Mouse (Mus musculus) midbrain, embryonic 14.5 days (tissue): ENCODE data around the gene 1600002K03Rik. TPM values are rescaled to one million over a fixed set of nuclear protein-coding genes. Genes with fewer than 3 reads are reported as not detected.

Source experiments
- ATAC-seq: fragments of 200-750 bp; cut with Nextera tagmentation; 2 replicates; pipeline ENCODE4 v1.8.0; 2017; ENCODE audit warnings: moderate number of reproducible peaks, moderate library complexity; ENCODE audit not compliant: low FRiP score, low TSS enrichment
- DNase-seq: peaks from one replicate; pipeline ENCODE4 v3.0.0-alpha.2; 2015
- H3K27ac ChIP-seq: fragments of 300-500 bp; sonication (generic); replicated peaks from 2 replicates; pipeline ENCODE4 v1.5.1; 2014; ENCODE audit warnings: mild to moderate bottlenecking, low read depth, low read length, moderate library complexity
- H3K27me3 ChIP-seq: fragments of 300-500 bp; sonication (generic); 2 replicates; pipeline ENCODE4 v1.6.1; 2014; ENCODE audit warnings: low read length, control low read depth, mixed read lengths; ENCODE audit not compliant: control insufficient read depth, insufficient read depth
- H3K36me3 ChIP-seq: fragments of 300-500 bp; sonication (generic); 2 replicates; pipeline ENCODE4 v1.6.1; 2014; ENCODE audit warnings: low read length, control low read depth; ENCODE audit not compliant: control insufficient read depth, insufficient read depth
- H3K4me1 ChIP-seq: fragments of 300-500 bp; sonication (generic); 2 replicates; pipeline ENCODE4 v1.6.1; 2014; ENCODE audit warnings: mild to moderate bottlenecking, antibody characterized with exemption, low read length, control low read depth; ENCODE audit not compliant: control insufficient read depth, insufficient read depth
- H3K4me2 ChIP-seq: fragments of 300-500 bp; sonication (generic); 2 replicates; pipeline ENCODE4 v1.6.1; 2014; ENCODE audit warnings: mild to moderate bottlenecking, low read length, moderate library complexity
- H3K4me3 ChIP-seq: fragments of 300-500 bp; sonication (generic); replicated peaks from 2 replicates; pipeline ENCODE4 v1.5.1; 2014; ENCODE audit warnings: low read depth, low read length
- H3K9ac ChIP-seq: fragments of 300-500 bp; sonication (generic); replicated peaks from 2 replicates; pipeline ENCODE4 v1.6.1; 2014; ENCODE audit warnings: mild to moderate bottlenecking, low read length, moderate library complexity
- H3K9me3 ChIP-seq: fragments of 300-500 bp; sonication (generic); 2 replicates; pipeline ENCODE4 v1.6.1; 2016; ENCODE audit warnings: low read length, control low read depth, mixed read lengths; ENCODE audit not compliant: control insufficient read depth
- WGBS: fragments of 180-500 bp; shearing (Covaris S2); extraction: QIAGEN DNeasy Blood & Tissue Kit; methylation state at CpG from one replicate; pipeline ENCODE4 v1.1.7; 2014; 5-methylcytosine and 5-hydroxymethylcytosine counted together
- polyA plus RNA-seq: library from polyadenylated mRNA; unstranded; fragments of >200 nt; fragmentation: Nextera tagmentation; extraction: Ambion mirVana; gene quantifications from 2 replicates; pipeline ENCODE4 v1.2.1, GENCODE M21; 2014

1600002K03Rik gene
- polyA plus RNA-seq, 1 experiment from 2014 or later: 5.7 TPM

GRCm38 (mm10) chr10:80180288-80180687 lies 7.5 kb downstream of the 1600002K03Rik start:
- peak overlapping the region; percentile 98 for H3K9ac ChIP-seq
- no peaks in the 10 kb centered on the region for H3K9me3 ChIP-seq
- H3K4me2 ChIP-seq: peak overlapping the region; percentile 68
- H3K4me1 ChIP-seq: peaks cover 30% of the 10 kb centered on the region
- H3K27ac ChIP-seq: peak overlapping the region; percentile 88
- H3K27me3 ChIP-seq: no peaks in the 10 kb centered on the region
- 16% methylated on average over 6 of the region's 6 CpGs for WGBS
- DNase-seq (no peak), ATAC-seq (no peak)
- peak overlapping the region; percentile 75 for H3K4me3 ChIP-seq
- peaks cover 13% of the 10 kb centered on the region for H3K36me3 ChIP-seq

GRCm38 (mm10) chr10:80180823-80181222 lies 8.1 kb downstream of the 1600002K03Rik start:
- Histone ChIP-seq H3K36me3 (peaks cover 13% of the 10 kb centered on the region), H3K27me3 (no peaks in the 10 kb centered on the region), H3K4me1 (peaks cover 30% of the 10 kb centered on the region), H3K9me3 (no peaks in the 10 kb centered on the region), H3K27ac (peak overlapping the region; percentile 88), H3K4me3 (peak overlapping the region; percentile 75), H3K4me2 (peak overlapping the region; percentile 68), H3K9ac (peak overlapping the region; percentile 98)
- no peak for ATAC-seq
- 11% methylated on average over 5 of the region's 5 CpGs for WGBS
- no peak for DNase-seq

- Histone ChIP-seq H3K36me3 (peaks cover 23% of the 10 kb centered on the region), H3K4me3 (peak overlapping the region; percentile 75)
- 61% methylated on average over 7 of the region's 7 CpGs for WGBS
Measured at GRCm38 (mm10) chr10:80182547-80182946, 9.8 kb downstream of the 1600002K03Rik start.

GRCm38 (mm10) chr10:80186649-80187048 lies 13.9 kb downstream of the 1600002K03Rik start:
- DNase-seq: no peak
- 37% methylated on average over 27 of the region's 27 CpGs for WGBS
- Histone ChIP-seq H3K36me3 (peaks cover 42% of the 10 kb centered on the region), H3K27ac (peak overlapping the region; percentile 55), H3K9me3 (no peaks in the 10 kb centered on the region), H3K27me3 (no peaks in the 10 kb centered on the region), H3K9ac (no peak overlapping the region; the same call in 1 of the 2 replicates), H3K4me3 (no peak overlapping the region), H3K4me1 (peaks cover 32% of the 10 kb centered on the region), H3K4me2 (peak overlapping the region; percentile 26)
- ATAC-seq: no peak

More at GRCm38 (mm10) chr10:80182547-80182946, 9.8 kb downstream of the 1600002K03Rik start:
- ATAC-seq (no peak), DNase-seq (no peak)
- Histone ChIP-seq H3K9ac (peak overlapping the region; percentile 29; the same call in 1 of the 2 replicates), H3K9me3 (no peaks in the 10 kb centered on the region), H3K27me3 (no peaks in the 10 kb centered on the region), H3K4me2 (peak overlapping the region; percentile 68), H3K4me1 (peaks cover 27% of the 10 kb centered on the region), H3K27ac (peak overlapping the region; percentile 88; the same call in 1 of the 2 replicates)

- H3K9ac ChIP-seq: no peak overlapping the region
- no peak for ATAC-seq
- no peak overlapping the region for H3K4me3 ChIP-seq
- peak overlapping the region; percentile 1; the same call in 1 of the 2 replicates for H3K4me2 ChIP-seq
- peaks cover 39% of the 10 kb centered on the region for H3K36me3 ChIP-seq
- H3K27me3 ChIP-seq: no peaks in the 10 kb centered on the region
- peak overlapping the region; percentile 46 for H3K27ac ChIP-seq
- H3K4me1 ChIP-seq: peaks cover 26% of the 10 kb centered on the region
- no peaks in the 10 kb centered on the region for H3K9me3 ChIP-seq
- no peak for DNase-seq
- WGBS: 51% methylated on average over 10 of the region's 10 CpGs
Measured at GRCm38 (mm10) chr10:80187739-80188138, 15.0 kb downstream of the 1600002K03Rik start.

- peak overlapping the region; percentile 65 for H3K4me2 ChIP-seq
- peak overlapping the region; percentile 94 for H3K27ac ChIP-seq
- H3K4me1 ChIP-seq: peaks cover 26% of the 10 kb centered on the region
- DNase-seq (no peak), ATAC-seq (no peak)
- H3K27me3 ChIP-seq: no peaks in the 10 kb centered on the region
- H3K4me3 ChIP-seq: peak overlapping the region; percentile 12; the same call in 1 of the 2 replicates
- peaks cover 34% of the 10 kb centered on the region for H3K36me3 ChIP-seq
- WGBS: 35% methylated on average over 15 of the region's 15 CpGs
- peak overlapping the region; percentile 43 for H3K9ac ChIP-seq
- H3K9me3 ChIP-seq: no peaks in the 10 kb centered on the region
Measured at GRCm38 (mm10) chr10:80188453-80189024, 15.8 kb downstream of the 1600002K03Rik start.

- H3K9me3 ChIP-seq: no peaks in the 10 kb centered on the region
- 2% methylated on average over 21 of the region's 21 CpGs for WGBS
- DNase-seq (peak; percentile 70), ATAC-seq (0 out of 2 replicates have a peak, but pooled peaks have one; percentile 22)
- H3K27me3 ChIP-seq: no peaks in the 10 kb centered on the region
- peak overlapping the region; percentile 75 for H3K9ac ChIP-seq
- peak overlapping the region; percentile 65 for H3K4me2 ChIP-seq
- H3K4me1 ChIP-seq: peaks cover 36% of the 10 kb centered on the region
- H3K27ac ChIP-seq: peak overlapping the region; percentile 94
- peak overlapping the region; percentile 34 for H3K4me3 ChIP-seq
- peaks cover 30% of the 10 kb centered on the region for H3K36me3 ChIP-seq
Measured at GRCm38 (mm10) chr10:80189999-80190398, 17.3 kb downstream of the 1600002K03Rik start.

GRCm38 (mm10) chr10:80190491-80191051 lies 17.8 kb downstream of the 1600002K03Rik start:
- peak overlapping the region; percentile 34 for H3K4me3 ChIP-seq
- peaks cover 36% of the 10 kb centered on the region for H3K4me1 ChIP-seq
- peak overlapping the region; percentile 65 for H3K4me2 ChIP-seq
- no peaks in the 10 kb centered on the region for H3K9me3 ChIP-seq
- peak; percentile 83 for DNase-seq
- peak overlapping the region; percentile 75 for H3K9ac ChIP-seq
- H3K27me3 ChIP-seq: no peaks in the 10 kb centered on the region
- peaks cover 30% of the 10 kb centered on the region for H3K36me3 ChIP-seq
- ATAC-seq: peak; percentile 29; the same call in 1 of the 2 replicates
- peak overlapping the region; percentile 94 for H3K27ac ChIP-seq
- WGBS: under 1% methylated on average over 47 of the region's 48 CpGs
